Mouse (Mus musculus) B cell, adult 2 months (primary cell): ENCODE results near the gene Fam89b.

ENCODE experiments used
- DNase-seq, 2 experiments: peaks; one replicate each; pipeline ENCODE4 v3.0.0; 2022

The Fam89b gene

DNA sequence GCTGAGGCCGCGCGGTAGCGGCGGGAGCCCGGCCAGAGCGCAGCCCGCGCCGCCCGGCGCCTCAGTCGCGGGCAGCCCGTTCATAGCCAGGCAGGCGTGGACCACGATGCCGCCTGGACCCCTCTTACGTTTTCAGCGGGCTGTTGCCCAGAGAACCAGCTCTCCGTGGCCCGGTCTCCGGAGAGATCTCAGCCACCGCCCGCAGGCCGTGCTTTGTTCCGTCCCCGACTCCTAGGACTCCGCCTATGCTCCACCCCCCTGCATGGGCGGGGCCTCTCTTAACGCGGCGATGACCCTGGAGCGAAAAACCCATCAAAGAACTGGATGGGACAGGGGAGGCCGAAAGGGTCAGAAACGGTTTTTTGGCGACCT is at the start of gene Fam89b:
Gene Fam89b, minus strand, starts transcription at position 210 of the 372 bp plus-strand sequence.
- DNase-seq: peak; percentile 91

DNA sequence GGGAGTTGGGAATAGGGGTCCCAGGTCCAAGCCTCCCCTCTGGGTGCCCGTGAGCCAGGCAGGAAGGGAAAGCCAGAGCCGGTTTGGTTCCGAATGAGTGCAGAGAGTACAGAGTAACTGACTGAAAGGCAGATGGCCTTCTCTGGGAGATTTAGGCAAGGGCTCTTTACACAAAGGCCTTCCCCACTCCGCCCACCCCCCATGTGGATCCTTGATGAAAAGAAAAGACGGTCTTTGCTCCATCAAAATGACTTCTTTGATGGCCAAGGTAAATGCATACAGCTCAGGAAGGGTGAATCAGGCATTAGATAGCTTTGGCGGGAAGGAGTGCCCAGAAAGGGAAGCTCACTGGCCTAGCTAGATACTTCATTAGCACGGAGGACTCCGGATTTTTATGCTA is 48.9 kb upstream of the Fam89b start:
- no peak for DNase-seq

DNA sequence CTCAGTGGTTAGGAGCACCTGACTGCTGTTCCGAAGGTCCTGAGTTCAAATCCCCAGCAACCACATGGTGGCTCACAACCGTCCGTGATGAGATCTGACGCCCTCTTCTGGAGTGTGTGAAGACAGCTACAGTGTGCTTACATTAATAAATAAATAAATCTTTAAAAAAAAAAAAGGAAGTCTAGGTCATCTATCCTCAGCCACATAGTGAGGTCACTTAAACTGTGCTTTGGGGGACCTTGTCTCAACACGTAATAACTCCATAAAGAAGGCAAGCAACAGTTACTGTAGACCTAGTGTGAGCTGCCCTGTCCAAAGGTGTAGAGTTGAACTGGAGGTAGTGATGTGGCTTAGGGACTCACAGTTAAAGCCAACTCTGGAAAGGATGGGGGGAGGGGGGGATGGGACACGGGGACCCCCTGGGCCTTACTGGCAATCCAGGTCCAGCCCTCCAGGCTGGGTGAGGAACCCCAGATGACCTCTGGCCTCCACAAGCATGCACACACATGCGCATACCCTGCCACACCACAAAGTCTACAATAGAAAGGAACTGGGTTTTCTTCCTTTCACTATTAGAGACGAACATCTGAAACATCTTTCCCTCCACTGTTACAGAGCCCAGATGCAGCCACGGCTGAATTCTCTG is 48.1 kb upstream of the Fam89b start:
- DNase-seq: no peak

GRCm38 (mm10) chr19:5770925-5771860 is 41.7 kb upstream of the Fam89b start, which contains the start of gene Scyl1:
Gene Scyl1, minus strand, starts transcription at chr19:5771419.
- peak; percentile 97 to 98 for DNase-seq

DNA sequence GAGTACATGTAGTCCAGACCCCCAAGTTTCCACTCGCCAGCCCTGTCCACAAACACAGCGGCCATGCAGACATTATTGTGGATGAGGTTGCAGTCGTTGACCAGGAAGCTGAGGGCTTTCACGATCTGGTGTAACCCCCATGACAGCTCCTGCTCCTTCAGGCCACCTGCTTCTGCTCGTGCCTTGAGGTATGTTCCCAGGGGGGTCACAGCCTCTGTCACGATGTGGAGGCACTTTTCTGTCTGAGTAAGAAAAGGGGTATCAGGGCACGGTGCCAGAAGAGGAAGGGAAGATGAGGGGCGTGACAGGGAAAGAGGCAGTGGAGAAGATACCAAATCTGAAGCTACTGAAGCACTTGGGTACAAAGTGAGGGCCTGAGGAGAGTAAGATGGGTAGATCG is 40.9 kb upstream of the Fam89b start:
- no peak for DNase-seq

- no peak for DNase-seq
Observed at GRCm38 (mm10) chr19:5767271-5767670, 37.8 kb upstream of the Fam89b start.

GRCm38 (mm10) chr19:5763163-5763562 is 33.7 kb upstream of the Fam89b start:
- no peak for DNase-seq

- no peak for DNase-seq
Observed at GRCm38 (mm10) chr19:5758878-5759403, 29.5 kb upstream of the Fam89b start.

DNA sequence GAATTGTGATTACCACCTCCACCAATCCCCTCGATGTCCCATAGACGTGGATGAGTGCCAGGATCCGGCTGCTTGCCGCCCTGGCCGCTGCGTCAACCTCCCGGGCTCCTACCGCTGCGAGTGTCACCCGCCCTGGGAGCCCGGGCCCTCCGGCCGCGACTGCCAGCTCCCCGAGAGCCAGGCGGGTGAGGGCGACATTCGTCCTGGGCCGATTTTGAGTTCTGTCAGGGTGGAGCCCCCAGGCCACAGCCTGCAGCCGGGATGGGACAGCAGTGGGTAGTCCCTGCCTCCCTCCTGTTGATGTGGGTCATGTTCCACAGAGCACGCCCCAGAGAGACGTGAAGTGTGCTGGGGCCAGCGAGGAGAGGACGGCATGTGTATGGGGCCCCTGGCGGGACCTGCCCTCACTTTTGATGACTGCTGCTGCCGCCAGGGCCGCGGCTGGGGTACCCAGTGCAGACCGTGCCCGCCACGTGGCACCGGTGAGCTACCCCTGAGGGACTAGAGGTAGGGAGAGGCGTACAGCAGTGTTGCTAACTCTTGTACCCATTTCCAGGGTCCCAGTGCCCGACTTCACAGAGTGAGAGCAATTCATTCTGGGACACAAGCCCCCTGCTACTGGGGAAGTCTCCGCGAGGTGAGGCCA is 27.7 kb upstream of the Fam89b start:
- no peak for DNase-seq

- no peak for DNase-seq
Observed at GRCm38 (mm10) chr19:5756321-5756985, 27.0 kb upstream of the Fam89b start.

DNA sequence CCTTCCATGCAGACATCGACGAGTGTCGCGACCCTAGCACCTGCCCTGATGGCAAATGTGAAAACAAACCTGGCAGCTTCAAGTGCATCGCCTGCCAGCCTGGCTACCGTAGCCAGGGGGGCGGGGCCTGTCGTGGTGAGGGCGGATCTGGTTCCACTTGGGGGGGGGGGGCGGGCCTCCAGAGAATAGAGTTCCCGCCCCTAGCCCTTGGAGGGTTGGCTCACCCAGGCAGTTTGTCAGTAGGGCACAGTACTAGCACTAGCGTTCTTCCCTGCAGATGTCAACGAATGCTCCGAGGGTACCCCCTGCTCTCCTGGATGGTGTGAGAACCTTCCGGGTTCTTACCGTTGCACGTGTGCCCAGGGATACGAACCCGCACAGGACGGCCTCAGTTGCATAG is 22.3 kb upstream of the Fam89b start:
- peak; percentile 67 to 68 for DNase-seq

- no peak for DNase-seq
Observed at GRCm38 (mm10) chr19:5750951-5751350, 21.5 kb upstream of the Fam89b start.

DNA sequence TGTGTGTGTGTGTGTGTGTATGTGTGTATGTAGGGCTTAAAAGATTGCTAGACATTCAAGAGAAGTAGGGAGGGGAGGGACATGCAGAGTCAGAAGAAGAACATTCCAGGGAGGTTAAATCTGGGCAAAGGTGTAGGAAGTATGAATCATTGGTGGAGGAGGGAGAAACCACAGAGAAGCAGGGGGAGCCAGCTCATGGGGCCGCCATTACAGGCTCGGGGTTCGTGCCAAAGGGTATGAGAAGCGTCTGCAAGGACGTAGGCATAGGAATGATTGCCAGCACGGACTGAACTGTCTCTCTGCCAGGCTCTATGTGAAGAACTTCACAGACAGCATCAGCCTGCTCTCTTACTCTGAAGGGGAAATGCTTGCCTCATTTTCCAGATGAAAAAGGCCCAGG is 20.0 kb upstream of the Fam89b start:
- DNase-seq: no peak

DNA sequence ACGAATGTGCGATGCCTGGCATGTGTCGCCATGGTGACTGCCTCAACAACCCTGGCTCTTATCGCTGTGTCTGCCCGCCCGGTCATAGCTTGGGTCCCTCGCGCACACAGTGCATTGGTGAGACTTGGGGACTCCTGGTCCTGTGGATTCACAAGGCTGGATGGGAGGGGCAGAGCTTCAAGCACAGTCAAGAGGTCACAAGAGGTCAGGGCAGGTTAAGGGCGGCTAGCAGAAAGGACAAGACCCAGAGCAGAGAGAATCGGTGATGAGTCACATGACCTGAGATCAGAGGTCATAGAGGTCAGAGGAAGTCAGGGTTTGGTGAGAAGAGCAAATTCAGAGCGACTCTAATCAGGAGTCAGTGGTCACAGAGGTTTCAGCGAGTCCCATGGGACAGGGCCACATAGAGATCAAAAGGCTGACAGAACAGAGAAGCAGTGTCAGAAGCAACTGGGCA is 17.5 kb upstream of the Fam89b start:
- DNase-seq: no peak

GRCm38 (mm10) chr19:5745756-5746710 is 16.6 kb upstream of the Fam89b start:
- DNase-seq: peak in 1 of 2 experiments; percentile 29

- no peak for DNase-seq
Observed at GRCm38 (mm10) chr19:5743576-5743975, 14.1 kb upstream of the Fam89b start.

GRCm38 (mm10) chr19:5742241-5742641 is 12.8 kb upstream of the Fam89b start:
- DNase-seq: no peak

DNA sequence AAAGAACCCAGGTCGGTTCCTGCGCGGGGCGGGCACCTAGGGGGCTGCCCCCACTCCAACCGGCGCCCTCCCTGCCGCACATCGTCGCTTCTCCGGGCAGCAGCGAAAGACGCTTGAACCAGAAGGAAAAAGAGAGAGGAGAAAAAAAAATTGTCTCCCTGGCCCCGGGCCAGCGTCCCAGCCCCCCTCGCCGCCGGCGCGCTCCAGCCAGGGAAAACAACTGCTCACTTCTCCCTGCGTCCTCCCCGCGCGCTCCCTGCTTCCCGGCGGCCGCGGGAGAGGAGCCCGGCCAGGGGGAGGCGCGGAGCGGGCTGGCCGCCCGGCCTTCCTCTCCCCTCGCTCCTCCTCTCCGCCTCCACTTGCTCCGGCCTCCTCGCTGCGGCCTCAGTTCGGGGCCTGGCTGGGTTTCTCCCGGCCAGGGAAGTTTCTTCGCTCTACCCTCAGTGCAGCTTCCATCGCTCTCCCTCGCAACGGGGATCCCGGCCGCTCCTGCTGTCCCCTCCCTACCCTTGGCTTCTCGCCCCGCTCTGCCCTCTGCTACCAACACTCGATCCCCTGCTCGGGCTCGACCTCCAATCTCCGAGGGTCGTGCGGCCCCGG is 12.3 kb upstream of the Fam89b start:
- peak in 1 of 2 experiments; percentile 12 for DNase-seq

DNA sequence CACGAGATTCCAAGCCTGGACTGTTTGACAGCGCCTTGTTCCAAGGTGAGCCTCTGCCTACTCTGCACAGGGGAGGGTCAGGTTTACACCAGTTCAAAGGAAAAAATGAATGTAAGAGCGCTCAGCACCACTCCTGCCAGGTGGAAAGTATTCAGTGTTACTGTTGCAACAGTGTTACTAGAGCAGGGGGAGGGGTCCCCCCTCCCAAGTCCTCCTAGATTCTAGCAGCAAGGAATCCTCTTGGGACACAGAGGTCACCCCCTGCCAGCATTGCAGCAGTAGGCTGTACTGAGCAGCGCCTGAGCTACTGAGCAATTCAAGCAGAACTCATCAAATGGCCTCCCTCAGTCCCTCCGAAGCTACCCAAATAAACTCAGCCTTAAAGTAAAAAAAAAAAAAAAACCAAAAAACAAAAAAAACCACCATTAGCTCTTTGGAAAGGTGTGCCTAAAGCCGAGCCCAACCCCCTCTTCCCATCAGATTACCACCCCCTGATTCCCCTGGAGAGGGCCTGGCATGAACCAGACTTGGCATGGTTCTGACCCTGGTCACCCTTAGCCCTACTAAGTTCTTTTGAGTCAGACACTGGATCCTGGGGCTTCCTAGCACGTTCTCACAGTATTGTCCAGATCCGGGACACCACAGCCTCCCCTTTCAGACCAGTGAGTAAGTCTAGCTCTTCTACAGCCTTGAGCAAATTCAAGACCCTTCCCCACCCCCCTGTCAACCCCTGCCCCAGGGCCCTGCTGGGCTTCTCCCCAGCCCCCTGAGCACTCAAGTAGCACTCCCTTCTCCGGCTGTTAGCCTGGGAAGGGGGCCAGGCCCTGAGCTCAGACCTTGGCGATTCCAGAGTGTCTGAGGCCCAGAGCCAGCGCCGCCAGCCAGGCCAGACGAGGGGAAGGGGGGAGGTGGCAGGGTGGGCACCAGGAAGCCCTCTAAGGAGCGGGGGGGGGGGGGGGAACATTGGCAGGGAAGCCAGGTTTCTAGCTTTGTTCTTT is 11.2 kb upstream of the Fam89b start, which contains the start of gene Ltbp3:
Gene Ltbp3, plus strand, starts transcription at position 585 of the 998 bp plus-strand sequence.
- DNase-seq: no peak

DNA sequence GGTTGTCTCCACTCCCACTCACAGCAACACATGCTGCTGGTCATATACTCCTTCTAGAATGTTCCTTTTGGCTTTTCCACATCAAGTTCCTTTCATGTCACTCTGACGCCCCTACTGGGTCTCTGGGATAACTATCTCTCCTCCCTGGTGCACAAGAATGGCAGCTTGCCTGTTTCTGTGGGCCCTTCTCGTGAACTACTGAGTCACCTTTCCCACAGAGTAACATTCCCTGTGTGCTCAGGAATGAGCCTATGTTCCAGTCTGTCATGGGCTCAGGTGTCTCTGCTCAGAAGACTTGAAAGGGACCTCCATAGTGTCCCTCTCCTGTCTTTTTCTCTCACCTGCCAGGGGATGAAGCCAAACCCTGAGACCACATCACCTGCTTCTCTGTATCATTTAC is 10.0 kb upstream of the Fam89b start:
- DNase-seq: no peak
